Mouse (Mus musculus) hindbrain, postnatal 0 days (tissue): ENCODE measurements around the gene Dmc1. TPM values are rescaled to one million over a fixed set of nuclear protein-coding genes. Genes with fewer than 3 reads are reported as not detected.

Experiments
- ATAC-seq: fragments of 200-750 bp; cut with Nextera tagmentation; 2 replicates; pipeline ENCODE4 v1.8.0; 2017; ENCODE audit warnings: mild to moderate bottlenecking, moderate TSS enrichment, moderate library complexity
- DNase-seq: peaks from one replicate; pipeline ENCODE4 v3.0.0-alpha.2; 2015; ENCODE audit warnings: low spot score
- H3K27ac ChIP-seq: fragments of 300-500 bp; sonication (generic); 2 replicates; pipeline ENCODE4 v1.5.1; 2014; ENCODE audit warnings: mild to moderate bottlenecking
- H3K27me3 ChIP-seq: fragments of 300-500 bp; sonication (generic); 2 replicates; pipeline ENCODE4 v1.6.1; 2014; ENCODE audit warnings: low read length, mixed read lengths; ENCODE audit not compliant: insufficient read depth
- H3K36me3 ChIP-seq: fragments of 300-500 bp; sonication (generic); 2 replicates; pipeline ENCODE4 v1.6.1; 2014; ENCODE audit warnings: low read length, mixed read lengths; ENCODE audit not compliant: insufficient read depth
- H3K4me1 ChIP-seq: fragments of 300-500 bp; sonication (generic); 2 replicates; pipeline ENCODE4 v1.6.1; 2014; ENCODE audit warnings: antibody characterized with exemption, low read length, mixed read lengths; ENCODE audit not compliant: insufficient read depth
- H3K4me2 ChIP-seq: fragments of 300-500 bp; sonication (generic); 2 replicates; pipeline ENCODE4 v1.6.1; 2014; ENCODE audit warnings: low read depth, mild to moderate bottlenecking, low read length, moderate library complexity, mixed read lengths
- H3K4me3 ChIP-seq: fragments of 300-500 bp; sonication (generic); 2 replicates; pipeline ENCODE4 v1.5.1; 2014; ENCODE audit warnings: low read length
- H3K9ac ChIP-seq: fragments of 300-500 bp; sonication (generic); replicated peaks from 2 replicates; pipeline ENCODE4 v1.6.1; 2014; ENCODE audit warnings: mild to moderate bottlenecking, low read length, moderate library complexity, mixed read lengths
- H3K9me3 ChIP-seq: fragments of 300-500 bp; sonication (generic); 2 replicates; pipeline ENCODE4 v1.6.1; 2016; ENCODE audit warnings: low read length, mixed read lengths
- CTCF ChIP-seq: IDR thresholded peaks from 2 replicates; pipeline ENCODE4 v1.5.1; 2016; ENCODE audit warnings: antibody characterized with exemption, control low read depth, low read depth
- whole genome bisulfite sequencing: fragments of 180-500 bp; shearing (Covaris S2); extraction: QIAGEN DNeasy Blood & Tissue Kit; methylation state at CpG from one replicate; pipeline ENCODE4 v1.1.7; 2014; 5-methylcytosine and 5-hydroxymethylcytosine counted together
- polyA plus RNA-seq: library from polyadenylated mRNA; unstranded; fragments of >200 nt; fragmentation: Nextera tagmentation; extraction: Ambion mirVana; gene quantifications from 2 replicates; pipeline ENCODE4 v1.2.1, GENCODE M21; 2015
- total RNA-seq: library from RNA; depleted of rRNA; stranded (reverse); fragments of >200 nt; gene quantifications from 2 replicates; pipeline ENCODE4 v1.2.3, GENCODE M21; 2014; rRNA removed

Dmc1 gene
- total RNA-seq (0.36 and 0.37 TPM in 2 replicates), polyA plus RNA-seq (1.1 and 1.4 TPM in 2 replicates)

- Histone ChIP-seq H3K4me1 (0 out of 2 replicates have a peak, but pooled peaks cover 4% of the 10 kb centered on the region), H3K9me3 (no peaks in the 10 kb centered on the region), H3K36me3 (no peaks in the 10 kb centered on the region), H3K9ac (peak within 1 kb of the TSS; percentile 37), H3K27ac (no peak within 1 kb of the TSS), H3K27me3 (no peaks in the 10 kb centered on the region), H3K4me3 (peak within 1 kb of the TSS; percentile 30), H3K4me2 (peak within 1 kb of the TSS; percentile 51)
- peak; percentile 49; the same call in 1 of the 2 replicates for ATAC-seq
- TF ChIP-seq CTCF: no peak
- 9% methylated on average over 36 of the region's 37 CpGs for WGBS
- peak; percentile 57 for DNase-seq
Observed at GRCm38 (mm10) chr15:79604990-79605665, at the start of gene Dmc1. Dmc1 (minus strand) TSS chr15:79605109.

- peaks cover 13% of the 10 kb centered on the region; the same call in 1 of the 2 replicates for H3K36me3 ChIP-seq
- no peaks in the 10 kb centered on the region for H3K27me3 ChIP-seq
- H3K4me3 ChIP-seq: no peak overlapping the region
- WGBS: 82% methylated on average over 4 of the region's 4 CpGs
- ATAC-seq: no peak
- H3K9ac ChIP-seq: no peak overlapping the region
- peak; percentile 63 for TF ChIP-seq CTCF
- H3K4me2 ChIP-seq: no peak overlapping the region
- DNase-seq: peak; percentile 26
- no peaks in the 10 kb centered on the region for H3K4me1 ChIP-seq
- no peak overlapping the region for H3K27ac ChIP-seq
- H3K9me3 ChIP-seq: no peaks in the 10 kb centered on the region
Observed at GRCm38 (mm10) chr15:79651481-79651880, 46.6 kb upstream of the Dmc1 start.

- peaks cover 13% of the 10 kb centered on the region; the same call in 1 of the 2 replicates for H3K36me3 ChIP-seq
- H3K4me2 ChIP-seq: no peak overlapping the region
- DNase-seq: peak; percentile 46
- no peak overlapping the region for H3K9ac ChIP-seq
- no peaks in the 10 kb centered on the region for H3K9me3 ChIP-seq
- no peaks in the 10 kb centered on the region for H3K27me3 ChIP-seq
- H3K4me3 ChIP-seq: no peak overlapping the region
- H3K4me1 ChIP-seq: no peaks in the 10 kb centered on the region
- H3K27ac ChIP-seq: no peak overlapping the region
- peak; percentile 68; the same call in 1 of the 2 replicates for ATAC-seq
- TF ChIP-seq CTCF: peak; percentile 75
Observed at GRCm38 (mm10) chr15:79650569-79650968, 45.7 kb upstream of the Dmc1 start.

- TF ChIP-seq CTCF: no peak
- peaks cover 13% of the 10 kb centered on the region for H3K36me3 ChIP-seq
- no peaks in the 10 kb centered on the region for H3K4me1 ChIP-seq
- H3K4me2 ChIP-seq: no peak overlapping the region
- no peaks in the 10 kb centered on the region for H3K27me3 ChIP-seq
- no peak overlapping the region for H3K4me3 ChIP-seq
- H3K9ac ChIP-seq: no peak overlapping the region
- ATAC-seq (no peak), DNase-seq (no peak)
- H3K27ac ChIP-seq: no peak overlapping the region
- no peaks in the 10 kb centered on the region for H3K9me3 ChIP-seq
- WGBS: 89% methylated on average over 12 of the region's 12 CpGs
Observed at GRCm38 (mm10) chr15:79648130-79648529, 43.2 kb upstream of the Dmc1 start.

- Histone ChIP-seq H3K4me3 (no peak overlapping the region), H3K9ac (no peak overlapping the region), H3K4me1 (no peaks in the 10 kb centered on the region), H3K4me2 (no peak overlapping the region), H3K27me3 (no peaks in the 10 kb centered on the region), H3K36me3 (peaks cover 23% of the 10 kb centered on the region), H3K9me3 (no peaks in the 10 kb centered on the region), H3K27ac (no peak overlapping the region)
- TF ChIP-seq CTCF: no peak
- no peak for ATAC-seq
- WGBS: 85% methylated on average over 2 of the region's 2 CpGs
- DNase-seq: no peak
Observed at GRCm38 (mm10) chr15:79645483-79645882, 40.6 kb upstream of the Dmc1 start.

GRCm38 (mm10) chr15:79641135-79641817 lies 36.4 kb upstream of the Dmc1 start:
- TF ChIP-seq CTCF: no peak
- Histone ChIP-seq H3K36me3 (peaks cover 21% of the 10 kb centered on the region), H3K27me3 (no peaks in the 10 kb centered on the region), H3K4me1 (no peaks in the 10 kb centered on the region), H3K27ac (no peak overlapping the region), H3K4me3 (no peak overlapping the region), H3K9me3 (no peaks in the 10 kb centered on the region), H3K9ac (no peak overlapping the region), H3K4me2 (no peak overlapping the region)
- no peak for ATAC-seq
- WGBS: 74% methylated on average over 12 of the region's 12 CpGs
- no peak for DNase-seq
